Mouse (Mus musculus): ENCODE data around the gene Pnmt.

Pnmt gene

GRCm38 (mm10) chr11:98384216-98384615 is 2.0 kb upstream of the Pnmt start:
- no peak for DNase-seq (ENCODE audit: low spot score)

- no peak for DNase-seq (ENCODE audit: low spot score)
Observed at GRCm38 (mm10) chr11:98384721-98385637, 1.3 kb upstream of the Pnmt start.

DNA sequence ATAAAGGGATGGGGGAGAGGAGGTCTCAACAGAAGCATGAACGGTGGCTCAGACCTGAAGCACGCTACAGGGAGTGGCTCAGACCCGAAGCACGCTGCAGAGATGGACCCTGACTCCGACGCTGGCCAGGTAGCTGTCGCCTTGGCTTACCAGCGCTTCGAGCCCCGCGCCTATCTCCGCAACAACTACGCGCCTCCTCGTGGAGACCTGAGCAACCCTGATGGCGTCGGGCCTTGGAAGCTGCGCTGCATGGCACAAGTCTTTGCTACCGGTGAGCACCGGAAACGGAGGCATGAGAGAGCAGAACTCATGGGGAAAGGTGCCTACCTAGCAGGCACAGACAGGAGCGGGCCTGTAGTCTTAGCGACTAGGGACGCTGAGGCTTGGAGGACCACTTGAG is 346 bp downstream of the Pnmt start:
- no peak for DNase-seq (ENCODE audit: low spot score)

- no peak for DNase-seq (ENCODE audit: low spot score)
Observed at GRCm38 (mm10) chr11:98387056-98387577, 867 bp downstream of the Pnmt start.

GRCm38 (mm10) chr11:98388282-98388681 is 2.0 kb downstream of the Pnmt start:
- no peak for DNase-seq (ENCODE audit: low spot score)

- DNase-seq (ENCODE audit: low spot score), result peak; percentile 62
Observed at GRCm38 (mm10) chr11:98389221-98389780, 3.1 kb downstream of the Pnmt start.

DNA sequence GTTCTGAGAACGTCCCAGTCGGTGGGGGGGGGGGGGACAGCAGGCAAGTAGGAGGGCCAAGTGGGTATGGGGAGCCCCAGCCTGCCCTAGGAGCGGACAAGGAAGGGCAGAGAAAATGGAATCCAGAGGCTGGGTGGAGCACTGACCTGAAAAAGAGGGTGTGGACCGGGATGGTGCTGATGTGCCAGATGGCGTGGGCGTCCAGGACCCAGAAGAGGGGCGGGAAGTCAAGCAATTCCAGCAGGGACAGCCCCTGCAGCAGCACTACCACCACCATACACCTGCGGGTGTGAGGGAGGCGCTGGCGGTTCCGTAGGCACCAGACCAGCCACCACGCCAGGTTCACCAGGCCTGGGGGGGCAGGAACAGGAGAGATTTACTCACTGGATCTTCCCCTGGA is 3.9 kb downstream of the Pnmt start:
- no peak for DNase-seq (ENCODE audit: low spot score)

- DNase-seq (ENCODE audit: low spot score), result no peak
Observed at GRCm38 (mm10) chr11:98392034-98392433, 5.8 kb downstream of the Pnmt start.

- no peak for DNase-seq (ENCODE audit: low spot score)
Observed at GRCm38 (mm10) chr11:98392645-98393044, 6.4 kb downstream of the Pnmt start.

DNA sequence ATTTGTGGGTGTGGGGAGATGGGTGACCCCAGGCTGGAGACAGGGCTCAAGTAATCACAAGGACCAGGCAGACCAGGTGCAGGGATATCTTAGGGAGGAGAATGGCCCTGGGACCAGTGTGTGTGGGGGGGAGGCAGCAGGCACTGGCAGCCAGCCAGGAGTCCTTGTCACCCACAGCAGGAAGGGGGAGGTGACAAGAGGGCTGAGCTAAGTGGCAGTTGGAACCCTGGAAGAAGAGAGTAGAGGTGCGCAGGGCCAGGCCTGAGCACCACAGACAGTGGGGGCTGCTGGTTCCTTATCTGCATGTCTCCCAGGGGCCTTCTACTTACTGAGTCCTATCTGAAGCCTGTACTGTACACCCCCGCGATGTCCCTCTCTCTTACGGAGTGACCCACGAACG is 7.1 kb downstream of the Pnmt start:
- DNase-seq (ENCODE audit: low spot score), result peak; percentile 60

- no peak for DNase-seq (ENCODE audit: low spot score)
Observed at GRCm38 (mm10) chr11:98394301-98394700, 8.1 kb downstream of the Pnmt start.

DNA sequence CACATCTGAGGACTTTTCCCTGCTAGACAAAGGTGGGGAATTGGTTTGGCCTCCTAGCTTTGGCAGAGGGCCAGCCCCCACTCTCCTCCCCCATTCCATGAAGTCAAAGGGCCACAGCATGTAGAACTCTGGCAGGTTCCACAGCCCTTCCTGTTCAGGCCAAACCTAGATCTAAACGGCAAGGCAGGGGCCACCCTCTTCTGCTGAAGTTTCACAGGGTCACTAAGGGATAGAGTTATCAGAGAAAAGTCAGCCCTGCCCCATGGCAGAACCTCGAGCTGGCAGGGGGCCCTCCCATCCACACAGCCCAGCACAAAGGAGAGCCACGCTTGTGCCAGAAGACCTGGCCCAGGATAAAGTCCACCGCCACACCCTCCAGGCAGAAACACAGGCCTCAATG is 8.8 kb downstream of the Pnmt start:
- no peak for DNase-seq (ENCODE audit: low spot score)

DNA sequence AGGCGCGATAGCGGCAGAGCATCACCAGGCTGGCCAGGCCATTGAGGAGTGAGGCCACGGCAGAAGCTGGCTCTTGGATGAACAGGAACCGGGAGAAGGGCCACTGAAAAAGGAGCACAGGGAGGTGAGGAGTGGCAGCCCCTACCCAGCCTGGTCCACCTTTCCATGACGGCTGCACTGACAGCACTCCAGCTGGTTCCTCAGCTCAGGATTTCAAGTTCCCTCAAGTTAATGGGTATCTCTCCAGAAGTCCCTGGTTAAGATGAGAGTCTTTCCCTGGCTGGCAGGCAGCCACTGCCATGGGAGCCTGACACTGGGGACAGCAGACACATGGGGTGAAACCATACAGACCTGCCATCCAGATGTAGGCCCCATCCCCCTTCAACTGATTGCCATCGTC is 11.7 kb downstream of the Pnmt start:
- no peak for DNase-seq (ENCODE audit: low spot score)

DNA sequence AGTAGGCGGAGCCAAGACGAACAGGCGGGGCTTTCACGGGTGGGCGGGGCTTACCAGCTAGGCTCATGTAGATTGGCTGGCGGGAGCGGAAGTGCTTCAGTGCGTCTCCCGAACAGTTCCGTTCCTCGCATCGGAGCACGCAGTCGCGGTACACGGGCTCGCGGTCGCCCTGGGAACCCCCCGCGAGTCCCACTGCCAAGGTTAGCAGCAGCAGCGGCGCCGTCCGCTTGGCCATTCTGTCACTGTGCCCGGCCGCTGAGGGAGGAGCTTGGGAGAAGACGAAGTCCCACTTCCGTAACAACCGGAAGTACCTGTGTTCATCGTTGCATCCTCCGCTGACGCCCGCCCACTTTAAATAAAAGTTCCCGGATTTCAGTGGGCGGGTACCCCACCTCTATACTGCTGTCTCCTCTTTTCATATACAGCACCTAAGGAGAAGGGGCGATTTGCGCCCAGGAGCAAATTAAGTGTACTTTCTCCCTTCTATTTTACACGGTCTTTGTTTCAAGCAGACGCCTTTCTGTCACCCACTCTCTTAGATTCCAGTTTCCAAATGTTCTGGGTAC is 14.0 kb downstream of the Pnmt start, which contains the start of gene Pgap3:
Pgap3 (minus strand) TSS at position 330 of the 566 bp plus-strand sequence.
- DNase-seq (ENCODE audit: low spot score), result peak; percentile 88

GRCm38 (mm10) chr11:98400816-98401215 is 14.6 kb downstream of the Pnmt start:
- DNase-seq (ENCODE audit: low spot score), result no peak

DNA sequence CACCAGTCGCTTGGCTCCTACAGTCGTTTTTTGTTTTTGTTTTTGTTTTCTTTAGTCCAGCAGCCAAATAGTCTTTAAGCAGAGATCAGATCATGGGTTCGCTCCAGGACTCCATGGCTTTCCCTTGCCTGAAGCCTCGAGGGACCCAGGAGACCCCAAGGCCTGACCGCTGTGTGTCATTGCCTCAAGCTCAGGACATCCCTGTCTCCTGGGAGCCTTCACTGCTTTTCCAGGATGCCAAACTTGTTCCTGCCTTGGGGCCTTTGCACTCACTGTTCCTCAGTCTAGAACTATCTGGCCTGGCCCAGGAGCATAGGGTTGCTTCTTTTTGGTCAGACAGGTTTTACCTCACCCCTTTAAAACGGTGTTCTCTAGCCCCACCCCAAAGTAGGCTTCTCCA is 20.4 kb downstream of the Pnmt start:
- no peak for DNase-seq (ENCODE audit: low spot score)

GRCm38 (mm10) chr11:98408872-98409271 is 22.6 kb downstream of the Pnmt start:
- no peak for DNase-seq (ENCODE audit: low spot score)

DNA sequence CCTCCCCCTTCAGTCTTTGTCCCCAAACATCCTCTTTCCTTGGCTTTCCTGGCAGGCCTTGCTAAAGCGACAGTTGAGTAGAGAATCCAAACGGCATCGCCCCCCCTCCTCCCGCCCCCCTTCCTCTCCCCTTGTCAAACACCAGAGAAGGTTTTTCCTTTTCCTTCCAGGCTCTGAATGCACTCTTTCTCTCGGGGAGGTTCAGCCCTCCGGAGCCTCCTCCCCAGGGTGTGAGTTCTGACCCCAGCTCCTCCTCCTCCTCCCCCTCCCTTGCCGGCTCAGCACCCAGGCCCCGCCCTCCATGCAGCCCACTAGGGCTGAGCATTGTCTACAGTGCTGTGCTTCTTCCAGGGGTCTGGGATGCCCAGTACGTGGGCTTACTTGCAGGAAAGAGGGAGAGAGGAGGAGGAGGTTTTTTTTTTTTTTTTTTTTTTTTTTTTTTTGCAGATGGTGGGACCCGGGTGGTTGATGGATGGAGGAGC is 23.1 kb downstream of the Pnmt start:
- no peak for DNase-seq (ENCODE audit: low spot score)

DNA sequence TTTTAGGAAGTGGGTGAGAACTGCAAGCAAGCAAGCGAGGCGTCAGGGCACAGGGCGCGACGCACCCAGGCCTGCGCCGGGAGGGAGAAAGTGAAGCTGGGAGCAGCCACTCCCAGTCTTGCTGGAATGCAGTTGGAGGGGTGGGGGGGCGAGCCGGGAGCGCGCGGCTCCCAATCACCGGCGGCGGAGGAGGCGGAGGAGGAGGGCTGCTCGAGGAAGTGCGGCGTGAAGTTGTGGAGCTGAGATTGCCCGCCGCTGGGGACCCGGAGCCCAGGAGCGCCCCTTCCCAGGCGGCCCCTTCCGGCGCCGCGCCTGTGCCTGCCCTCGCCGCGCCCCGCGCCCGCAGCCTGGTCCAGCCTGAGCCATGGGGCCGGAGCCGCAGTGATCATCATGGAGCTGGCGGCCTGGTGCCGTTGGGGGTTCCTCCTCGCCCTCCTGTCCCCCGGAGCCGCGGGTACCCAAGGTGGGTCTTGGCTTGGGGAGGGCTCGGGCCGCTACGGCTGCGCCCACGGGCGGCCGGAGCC is 26.1 kb downstream of the Pnmt start, which contains the start of gene Erbb2:
Erbb2 (plus strand) TSS at position 198 of the 524 bp plus-strand sequence.
- peak; percentile 81 for DNase-seq (ENCODE audit: low spot score)

DNA sequence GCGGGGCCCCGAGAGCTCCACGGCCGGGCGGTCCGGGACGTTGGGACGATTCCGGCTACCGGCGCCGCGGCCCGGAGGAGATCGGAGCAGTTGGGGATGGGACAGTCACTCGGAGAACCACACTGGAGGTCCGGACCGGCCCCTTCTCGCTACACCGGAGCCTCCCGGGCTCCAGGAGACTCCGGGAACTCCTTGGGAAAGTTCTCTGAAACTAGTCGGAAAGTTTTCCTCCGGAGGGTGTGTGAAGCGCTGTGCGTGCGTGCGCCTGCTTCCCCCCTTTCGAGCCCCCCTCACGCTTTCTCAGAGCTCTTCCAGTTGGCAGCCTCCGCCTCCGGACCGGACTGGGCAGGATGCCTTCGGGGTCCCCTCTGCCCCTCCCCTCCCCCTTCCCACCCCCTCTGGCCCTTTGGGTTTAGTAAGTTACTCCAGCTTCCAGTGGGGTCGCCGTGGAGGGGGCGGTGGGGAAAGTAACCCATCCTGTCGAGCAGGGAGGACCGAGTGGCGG is 26.6 kb downstream of the Pnmt start:
- peak; percentile 39 for DNase-seq (ENCODE audit: low spot score)

DNA sequence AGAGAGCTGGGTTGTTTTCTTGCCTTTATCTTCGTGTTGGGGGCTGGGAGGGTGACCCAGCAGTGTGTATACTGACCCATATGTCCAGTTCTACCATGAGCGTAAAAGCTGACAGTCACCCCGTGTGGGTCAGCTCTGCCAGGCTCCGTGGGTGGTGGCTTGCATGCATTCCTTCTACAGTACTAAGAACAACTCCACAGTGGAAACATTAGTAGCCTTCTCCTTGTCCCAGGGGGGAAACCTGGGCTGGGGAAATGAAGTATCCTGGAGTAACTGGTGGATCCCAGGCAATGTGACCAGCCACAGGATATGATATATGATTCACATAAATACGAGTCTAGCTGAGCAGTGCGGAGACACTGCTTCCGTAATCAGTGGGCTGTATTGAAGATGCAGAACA is 27.5 kb downstream of the Pnmt start:
- DNase-seq (ENCODE audit: low spot score), result no peak

- DNase-seq (ENCODE audit: low spot score), result no peak
Observed at GRCm38 (mm10) chr11:98414162-98414561, 27.9 kb downstream of the Pnmt start.
